Mouse (Mus musculus) neutrophil, adult 5-6 weeks (primary cell): ENCODE results near the gene Tfb2m. TPM values are rescaled to one million over a fixed set of nuclear protein-coding genes. Genes with fewer than 3 reads are reported as not detected.

Experiments
- ATAC-seq: fragments of 151-379, 151-347 bp; 2 replicates; pipeline ENCODE4 v1.8.0; 2017; ENCODE audit warnings: mild to moderate bottlenecking, moderate TSS enrichment; ENCODE audit not compliant: insufficient number of reproducible peaks, poor library complexity, low FRiP score, severe bottlenecking; ENCODE audit errors: extremely low read depth
- total RNA-seq: library from RNA; stranded (forward); fragments of 200-1000 nt; gene quantifications from 2 replicates; pipeline ENCODE4 v1.2.3, GENCODE M21; 2017

Tfb2m gene
- total RNA-seq, 1 experiment from 2014 or later = 26.4 TPM

- ATAC-seq = peak; percentile 54
Observed at GRCm38 (mm10) chr1:179560845-179561430, 14.9 kb upstream of the Tfb2m start.

GRCm38 (mm10) chr1:179559446-179560194 lies 13.6 kb upstream of the Tfb2m start:
- ATAC-seq = no peak

GRCm38 (mm10) chr1:179556921-179557320 lies 10.9 kb upstream of the Tfb2m start:
- no peak for ATAC-seq

- no peak for ATAC-seq
Observed at GRCm38 (mm10) chr1:179553949-179554347, 7.9 kb upstream of the Tfb2m start.

GRCm38 (mm10) chr1:179553197-179553948 lies 7.3 kb upstream of the Tfb2m start:
- ATAC-seq = no peak

GRCm38 (mm10) chr1:179552751-179553150 lies 6.7 kb upstream of the Tfb2m start:
- no peak for ATAC-seq

- no peak for ATAC-seq
Observed at GRCm38 (mm10) chr1:179551921-179552320, 5.9 kb upstream of the Tfb2m start.

GRCm38 (mm10) chr1:179551336-179551735 lies 5.3 kb upstream of the Tfb2m start:
- ATAC-seq = no peak

GRCm38 (mm10) chr1:179548996-179549752 lies 3.1 kb upstream of the Tfb2m start:
- no peak for ATAC-seq

- ATAC-seq = no peak
Observed at GRCm38 (mm10) chr1:179548220-179548619, 2.2 kb upstream of the Tfb2m start.

GRCm38 (mm10) chr1:179547176-179547575 lies 1.1 kb upstream of the Tfb2m start:
- no peak for ATAC-seq

GRCm38 (mm10) chr1:179546551-179546917 lies 467 bp upstream of the Tfb2m start:
- no peak; the same call in 1 of the 2 replicates for ATAC-seq

GRCm38 (mm10) chr1:179541502-179541901 lies 4.6 kb downstream of the Tfb2m start:
- no peak for ATAC-seq

- no peak for ATAC-seq
Observed at GRCm38 (mm10) chr1:179539887-179540286, 6.2 kb downstream of the Tfb2m start.

GRCm38 (mm10) chr1:179539054-179539453 lies 7.0 kb downstream of the Tfb2m start:
- no peak for ATAC-seq

- no peak for ATAC-seq
Observed at GRCm38 (mm10) chr1:179519901-179520300, 26.2 kb downstream of the Tfb2m start.

- peak; percentile 91 for ATAC-seq
Observed at GRCm38 (mm10) chr1:179517713-179518465, 28.2 kb downstream of the Tfb2m start, which contains the start of gene Smyd3. Gene Smyd3 (minus strand): TSS chr1:179518041.

- peak; percentile 55; the same call in 1 of the 2 replicates for ATAC-seq
Observed at GRCm38 (mm10) chr1:179516941-179517712, 28.9 kb downstream of the Tfb2m start.
